Mouse (Mus musculus) neural tube, embryonic 11.5 days (tissue): Measurements from ENCODE around the gene Kcnk16. TPM values are rescaled to one million over a fixed set of nuclear protein-coding genes. Genes with fewer than 3 reads are reported as not detected.

Experiments
- ATAC-seq: fragments of 200-750 bp; cut with Nextera tagmentation; 2 replicates; pipeline ENCODE4 v1.8.0; 2017; ENCODE audit warnings: moderate number of reproducible peaks, mild to moderate bottlenecking, moderate TSS enrichment, moderate library complexity; ENCODE audit not compliant: insufficient read depth, low FRiP score, low TSS enrichment
- DNase-seq: peaks from one replicate; pipeline ENCODE4 v3.0.0-alpha.2; 2015; ENCODE audit warnings: low spot score
- H3K27ac ChIP-seq: fragments of 300-500 bp; sonication (generic); 2 replicates; pipeline ENCODE4 v1.5.1; 2014; ENCODE audit warnings: low read depth, mild to moderate bottlenecking, low read length
- H3K27me3 ChIP-seq: fragments of 300-500 bp; sonication (generic); 2 replicates; pipeline ENCODE4 v1.6.1; 2014; ENCODE audit warnings: mild to moderate bottlenecking, low read length, mixed read lengths; ENCODE audit not compliant: control insufficient read depth, insufficient read depth
- H3K36me3 ChIP-seq: fragments of 300-500 bp; sonication (generic); 2 replicates; pipeline ENCODE4 v1.6.1; 2014; ENCODE audit warnings: mild to moderate bottlenecking, low read length, moderate library complexity, mixed read lengths; ENCODE audit not compliant: control insufficient read depth, insufficient read depth
- H3K4me1 ChIP-seq: fragments of 300-500 bp; sonication (generic); 2 replicates; pipeline ENCODE4 v1.6.1; 2014; ENCODE audit warnings: low read length, mixed read lengths; ENCODE audit not compliant: control insufficient read depth, insufficient read depth
- H3K4me2 ChIP-seq: fragments of 300-500 bp; sonication (generic); 2 replicates; pipeline ENCODE4 v1.6.1; 2014; ENCODE audit warnings: low read depth, mild to moderate bottlenecking, moderate library complexity
- H3K4me3 ChIP-seq: fragments of 300-500 bp; sonication (generic); 2 replicates; pipeline ENCODE4 v1.5.1; 2014; ENCODE audit warnings: low read depth, low read length
- H3K9ac ChIP-seq: fragments of 300-500 bp; sonication (generic); 2 replicates; pipeline ENCODE4 v1.6.1; 2014; ENCODE audit warnings: mild to moderate bottlenecking, low read length
- H3K9me3 ChIP-seq: fragments of 300-500 bp; sonication (generic); 2 replicates; pipeline ENCODE4 v1.6.1; 2016; ENCODE audit warnings: low read length; ENCODE audit not compliant: control insufficient read depth
- WGBS: fragments of 180-500 bp; shearing (Covaris S2); extraction: QIAGEN DNeasy Blood & Tissue Kit; methylation state at CpG from one replicate; pipeline ENCODE4 v1.1.7; 2014; 5-methylcytosine and 5-hydroxymethylcytosine counted together
- polyA plus RNA-seq: library from polyadenylated mRNA; unstranded; fragments of >200 nt; fragmentation: Nextera tagmentation; extraction: Ambion mirVana; gene quantifications from 2 replicates; pipeline ENCODE4 v1.2.1, GENCODE M21; 2014

The Kcnk16 gene
- polyA plus RNA-seq, 1 experiment from 2014 or later, result not detected

GRCm38 (mm10) chr14:20225525-20225924, 43.5 kb downstream of the Kcnk16 start:
- peak overlapping the region; percentile 58; the same call in 1 of the 2 replicates for H3K27ac ChIP-seq
- 31% methylated on average over 4 of the region's 4 CpGs for WGBS
- H3K36me3 ChIP-seq, result no peaks in the 10 kb centered on the region
- H3K4me2 ChIP-seq, result no peak overlapping the region
- H3K4me3 ChIP-seq, result no peak overlapping the region
- no peaks in the 10 kb centered on the region for H3K27me3 ChIP-seq
- H3K9me3 ChIP-seq, result no peaks in the 10 kb centered on the region
- DNase-seq (peak; percentile 71), ATAC-seq (peak; percentile 77)
- peaks cover 10% of the 10 kb centered on the region for H3K4me1 ChIP-seq
- no peak overlapping the region for H3K9ac ChIP-seq

GRCm38 (mm10) chr14:20224576-20225218, 44.3 kb downstream of the Kcnk16 start:
- no peak; the same call in 1 of the 2 replicates for ATAC-seq
- Histone ChIP-seq H3K4me2 (no peak overlapping the region), H3K27ac (peak overlapping the region; percentile 58; the same call in 1 of the 2 replicates), H3K4me1 (peaks cover 10% of the 10 kb centered on the region), H3K27me3 (no peaks in the 10 kb centered on the region), H3K9ac (no peak overlapping the region), H3K36me3 (no peaks in the 10 kb centered on the region), H3K9me3 (no peaks in the 10 kb centered on the region), H3K4me3 (no peak overlapping the region)
- DNase-seq, result no peak
- 80% methylated on average over 10 of the region's 10 CpGs for WGBS

GRCm38 (mm10) chr14:20224163-20224562, 44.8 kb downstream of the Kcnk16 start:
- ATAC-seq (no peak), DNase-seq (no peak)
- Histone ChIP-seq H3K36me3 (no peaks in the 10 kb centered on the region), H3K4me1 (peaks cover 10% of the 10 kb centered on the region), H3K27ac (no peak overlapping the region), H3K4me3 (no peak overlapping the region), H3K4me2 (no peak overlapping the region), H3K27me3 (no peaks in the 10 kb centered on the region), H3K9ac (no peak overlapping the region), H3K9me3 (no peaks in the 10 kb centered on the region)
- WGBS, result 62% methylated on average over 4 of the region's 4 CpGs

- H3K36me3 ChIP-seq, result no peaks in the 10 kb centered on the region
- WGBS, result 89% methylated on average over 5 of the region's 5 CpGs
- DNase-seq (no peak), ATAC-seq (no peak)
- no peaks in the 10 kb centered on the region for H3K27me3 ChIP-seq
- no peaks in the 10 kb centered on the region for H3K9me3 ChIP-seq
- no peak overlapping the region for H3K27ac ChIP-seq
- no peak overlapping the region for H3K4me2 ChIP-seq
- no peak overlapping the region for H3K9ac ChIP-seq
- no peak overlapping the region for H3K4me3 ChIP-seq
- H3K4me1 ChIP-seq, result peaks cover 10% of the 10 kb centered on the region
Observed at GRCm38 (mm10) chr14:20223253-20223652, 45.7 kb downstream of the Kcnk16 start.

- no peak overlapping the region for H3K9ac ChIP-seq
- H3K4me2 ChIP-seq, result no peak overlapping the region
- 30% methylated on average over 7 of the region's 7 CpGs for WGBS
- DNase-seq (no peak), ATAC-seq (no peak)
- H3K9me3 ChIP-seq, result no peaks in the 10 kb centered on the region
- H3K36me3 ChIP-seq, result no peaks in the 10 kb centered on the region
- H3K27ac ChIP-seq, result no peak overlapping the region
- no peak overlapping the region for H3K4me3 ChIP-seq
- no peaks in the 10 kb centered on the region for H3K27me3 ChIP-seq
- peaks cover 10% of the 10 kb centered on the region for H3K4me1 ChIP-seq
Observed at GRCm38 (mm10) chr14:20221083-20221482, 47.9 kb downstream of the Kcnk16 start.

GRCm38 (mm10) chr14:20219849-20220248, 49.1 kb downstream of the Kcnk16 start:
- 85% methylated on average over 1 of the region's 1 CpGs for whole genome bisulfite sequencing
- H3K36me3 ChIP-seq, result no peaks in the 10 kb centered on the region
- H3K4me2 ChIP-seq, result no peak overlapping the region
- no peak overlapping the region for H3K27ac ChIP-seq
- 0 out of 2 replicates have a peak, but pooled peaks cover 3% of the 10 kb centered on the region for H3K4me1 ChIP-seq
- no peak overlapping the region for H3K9ac ChIP-seq
- no peak for ATAC-seq
- no peaks in the 10 kb centered on the region for H3K27me3 ChIP-seq
- DNase-seq, result no peak
- H3K4me3 ChIP-seq, result no peak overlapping the region
- H3K9me3 ChIP-seq, result no peaks in the 10 kb centered on the region

- no peak for DNase-seq
- no peak overlapping the region for H3K9ac ChIP-seq
- WGBS, result 52% methylated on average over 3 of the region's 3 CpGs
Observed at GRCm38 (mm10) chr14:20217299-20217864, 51.6 kb downstream of the Kcnk16 start.

GRCm38 (mm10) chr14:20216561-20217298, 52.3 kb downstream of the Kcnk16 start:
- H3K4me1 ChIP-seq, result no peaks in the 10 kb centered on the region
- no peak overlapping the region for H3K4me2 ChIP-seq
- H3K9ac ChIP-seq, result no peak overlapping the region
- no peak for DNase-seq
- H3K9me3 ChIP-seq, result no peaks in the 10 kb centered on the region
- no peak for ATAC-seq
- H3K36me3 ChIP-seq, result no peaks in the 10 kb centered on the region
- no peak overlapping the region for H3K4me3 ChIP-seq
- WGBS, result 82% methylated on average over 7 of the region's 7 CpGs
- H3K27me3 ChIP-seq, result no peaks in the 10 kb centered on the region
- H3K27ac ChIP-seq, result no peak overlapping the region

More at GRCm38 (mm10) chr14:20217299-20217864, 51.6 kb downstream of the Kcnk16 start:
- H3K27ac ChIP-seq, result no peak overlapping the region
- no peak overlapping the region for H3K4me2 ChIP-seq
- ATAC-seq, result no peak
- no peak overlapping the region for H3K4me3 ChIP-seq
- H3K36me3 ChIP-seq, result no peaks in the 10 kb centered on the region
- no peaks in the 10 kb centered on the region for H3K4me1 ChIP-seq
- H3K9me3 ChIP-seq, result no peaks in the 10 kb centered on the region
- H3K27me3 ChIP-seq, result no peaks in the 10 kb centered on the region
